In genomic region chr7:79540246-79540645, GRCm38 (mm10) we compare ENCODE assay signal across 27 mouse cellular contexts.
"Had no signal": no experiment of that assay in that cellular context is flagged by ENCODE, and none has a peak within 500 bp of the region (broad histone marks: within the 10 kb centered on the region; RNA-seq: fewer than 3 reads in every experiment).

No protein-coding gene starts in this region.

- H3K4me3 ChIP-seq: heart, embryonic 10.5 days; heart, embryonic 12.5 days; hindbrain, embryonic 10.5 days; hindbrain, embryonic 12.5 days; kidney, embryonic 15.5 days; limb, embryonic 13.5 days; limb, embryonic 15.5 days; liver, embryonic 12.5 days had no signal

- H3K4me2 ChIP-seq: heart, embryonic 12.5 days; hindbrain, embryonic 12.5 days; hindbrain, embryonic 14.5 days; kidney, embryonic 15.5 days; limb, embryonic 13.5 days; limb, embryonic 15.5 days; liver, embryonic 12.5 days had no signal

- ATAC-seq: hindbrain, embryonic 16.5 days; inflammation-experienced regulatory T-cells, adult 6 months; intestine, postnatal 0 days; liver, embryonic 12.5 days had no signal

- H3K36me3 ChIP-seq: heart, embryonic 10.5 days; heart, embryonic 12.5 days; hindbrain, embryonic 10.5 days; hindbrain, embryonic 12.5 days; kidney, embryonic 15.5 days; limb, embryonic 13.5 days; limb, embryonic 15.5 days; liver, embryonic 12.5 days had no signal

- H3K9ac ChIP-seq: heart, embryonic 12.5 days; hindbrain, embryonic 12.5 days; hindbrain, embryonic 14.5 days; kidney, embryonic 15.5 days; limb, embryonic 13.5 days; limb, embryonic 15.5 days; liver, embryonic 12.5 days; liver, embryonic 14.5 days had no signal

- H3K27ac ChIP-seq: heart, embryonic 10.5 days; hindbrain, embryonic 10.5 days; hindbrain, embryonic 12.5 days; hindbrain, embryonic 14.5 days; kidney, embryonic 15.5 days; kidney, postnatal 0 days; limb, embryonic 13.5 days; limb, embryonic 15.5 days; liver, embryonic 12.5 days; liver, embryonic 14.5 days had no signal

- DNase-seq: gastrocnemius, postnatal 14 days; gastrocnemius, postnatal 36 days; heart, adult 11 months; heart, postnatal 10 days; heart, postnatal 4 days; kidney, adult 18-20 months; kidney, adult 8-10 months; kidney, postnatal 14 days; kidney, postnatal 36 days; layer of hippocampus, adult 9-11 months; layer of hippocampus, postnatal 36 days; left cerebral cortex, postnatal 4 days; lung, adult 2 months had no signal

- H3K9me3 ChIP-seq: heart, embryonic 10.5 days; heart, embryonic 12.5 days; hindbrain, embryonic 10.5 days; hindbrain, embryonic 12.5 days; kidney, embryonic 15.5 days; limb, embryonic 13.5 days; limb, embryonic 15.5 days; liver, embryonic 12.5 days had no signal
